Mouse (Mus musculus): ENCODE data around the gene Kazn.

- TF ChIP-seq GATA1 (IDR thresholded peaks at IDR 0.05; ENCODE audit: borderline replicate concordance, low read length) = no peak
- TF ChIP-seq FLI1 (IDR thresholded peaks at IDR 0.05; ENCODE audit: low read length) = no peak
Observed at GRCm38 (mm10) chr4:142205693-142206092, 33.5 kb downstream of the Kazn start.

All from megakaryocyte, embryonic 14.5 days (primary cell).